Mouse (Mus musculus) frontal cortex, postnatal 14 days (tissue): ENCODE results near the gene Farp1.
"Not testable (repeated sequence)": the region's sequence is repeated elsewhere in the genome, so short reads cannot be mapped to it uniquely, and the experiment has no call there.

Experiments
- DNase-seq, 2 experiments: peaks; one replicate each; pipeline ENCODE4 v3.0.0; 2022; ENCODE audit warnings: low spot score in 2 of 2

Farp1 gene

DNA sequence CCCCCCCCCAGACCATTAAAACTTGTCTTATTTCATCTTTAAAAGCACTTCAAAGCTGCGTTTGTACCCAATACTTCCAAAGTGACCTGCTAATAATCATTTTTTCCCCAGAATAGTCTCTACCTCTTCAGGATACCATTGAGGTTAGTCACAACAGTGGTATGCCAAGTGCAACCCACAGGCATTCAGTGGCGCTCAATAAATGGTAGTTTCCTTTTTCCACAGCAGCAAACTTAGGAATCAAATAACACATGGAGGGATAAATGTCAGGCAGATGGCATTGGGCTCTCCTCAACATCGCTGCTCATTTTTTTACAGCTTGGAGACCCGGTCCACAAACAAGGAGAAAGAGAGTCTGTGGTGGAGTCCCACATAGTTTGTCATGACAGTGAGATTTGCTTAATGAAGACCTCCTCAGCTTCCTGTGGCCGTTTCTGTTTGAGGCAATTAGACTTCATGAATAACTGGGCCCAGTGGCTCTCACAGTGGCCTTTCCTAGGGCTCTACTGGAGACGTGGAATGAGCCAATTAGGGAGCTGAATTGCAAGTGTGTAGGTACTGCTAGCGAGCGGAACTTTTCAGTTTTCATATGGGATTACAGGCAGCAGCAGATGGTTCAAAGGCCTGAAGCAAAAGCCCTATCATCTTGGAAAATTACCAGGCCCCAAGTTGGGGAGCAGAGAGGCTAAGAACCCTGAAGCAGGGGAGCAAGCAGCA is 148.6 kb downstream of the Farp1 start:
- no peak for DNase-seq

DNA sequence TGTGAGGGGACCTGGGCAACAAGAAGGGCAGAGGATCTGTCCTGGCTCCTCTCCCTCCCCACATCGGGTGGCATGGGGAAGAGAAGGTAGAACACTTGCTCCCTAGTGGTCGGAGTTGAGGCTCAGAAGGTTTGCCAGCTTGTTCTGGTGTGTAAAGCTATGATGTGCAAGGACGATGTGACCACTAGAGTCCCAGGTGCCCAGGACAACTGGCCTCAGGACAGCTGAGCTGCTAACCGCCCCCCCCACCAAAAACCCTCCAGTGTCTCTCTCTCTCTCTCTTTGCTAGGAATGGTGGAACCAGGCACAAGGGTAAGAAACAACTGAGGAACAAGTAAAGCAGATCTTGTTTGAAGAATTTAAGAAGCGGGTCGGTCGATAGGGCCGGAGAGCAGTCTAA is 149.4 kb downstream of the Farp1 start:
- DNase-seq = no peak

DNA sequence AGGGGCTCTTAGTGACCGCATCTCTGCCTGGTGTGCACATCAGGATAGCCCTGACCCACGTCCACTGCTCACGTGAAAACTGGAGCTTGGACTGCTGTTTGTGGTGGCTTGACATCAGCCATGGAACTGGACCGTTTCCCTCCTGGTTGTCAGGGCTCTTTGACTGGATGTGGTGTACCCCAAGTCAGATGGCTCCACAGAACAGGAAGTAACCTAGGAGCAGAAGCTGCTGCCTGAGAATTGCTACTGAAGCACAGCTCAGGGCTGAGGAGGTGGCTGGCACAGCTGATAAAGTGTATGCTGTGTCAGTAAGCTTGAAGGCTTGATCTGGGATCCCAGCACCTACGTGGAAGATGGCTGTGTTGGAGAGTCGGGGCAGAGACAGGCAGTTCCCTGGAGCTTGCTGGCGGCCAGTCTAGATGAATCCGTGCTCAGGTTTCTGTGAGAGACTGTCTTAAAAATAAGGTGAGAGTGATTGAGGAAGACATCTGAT is 151.4 kb downstream of the Farp1 start:
- DNase-seq = no peak

DNA sequence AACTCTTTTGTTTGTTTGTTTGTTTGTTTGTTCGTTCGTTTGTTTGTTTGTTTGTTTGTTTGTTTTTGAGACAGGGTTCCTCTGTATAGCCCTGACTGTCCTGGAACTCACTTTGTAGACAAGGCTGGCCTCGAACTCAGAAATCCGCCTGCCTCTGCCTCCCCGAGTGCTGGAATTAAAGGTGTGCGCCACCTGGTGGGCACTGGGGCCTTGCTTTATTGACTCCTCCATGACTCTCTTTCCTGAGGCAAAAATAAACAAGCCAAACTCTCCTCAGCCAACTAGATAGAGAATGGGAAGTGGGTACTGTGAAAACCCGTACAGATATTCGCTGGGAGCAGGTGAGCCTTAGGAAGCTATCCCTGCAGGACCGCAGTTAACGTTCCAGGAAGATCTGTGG is 154.8 kb downstream of the Farp1 start:
- not testable (repeated sequence) for DNase-seq

DNA sequence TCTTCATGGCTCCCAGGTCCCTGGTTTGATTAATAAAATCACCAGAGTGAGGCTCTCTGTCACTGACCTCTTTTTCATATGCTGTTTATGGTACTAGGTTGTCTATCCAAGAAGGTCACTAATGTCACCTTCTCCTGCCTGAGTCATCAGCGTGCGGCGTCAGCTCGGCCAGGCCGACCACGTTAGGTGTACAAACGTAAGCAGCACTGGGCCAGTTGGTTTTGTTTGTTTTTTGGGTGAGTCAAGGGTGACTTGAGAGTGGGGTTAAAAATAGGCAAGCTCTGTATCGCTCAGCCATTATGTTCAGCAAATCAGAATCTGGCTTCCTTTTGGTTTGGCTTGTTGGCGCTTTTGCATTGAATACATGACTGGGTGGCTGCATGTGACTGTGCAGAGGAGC is 155.4 kb downstream of the Farp1 start:
- no peak for DNase-seq

DNA sequence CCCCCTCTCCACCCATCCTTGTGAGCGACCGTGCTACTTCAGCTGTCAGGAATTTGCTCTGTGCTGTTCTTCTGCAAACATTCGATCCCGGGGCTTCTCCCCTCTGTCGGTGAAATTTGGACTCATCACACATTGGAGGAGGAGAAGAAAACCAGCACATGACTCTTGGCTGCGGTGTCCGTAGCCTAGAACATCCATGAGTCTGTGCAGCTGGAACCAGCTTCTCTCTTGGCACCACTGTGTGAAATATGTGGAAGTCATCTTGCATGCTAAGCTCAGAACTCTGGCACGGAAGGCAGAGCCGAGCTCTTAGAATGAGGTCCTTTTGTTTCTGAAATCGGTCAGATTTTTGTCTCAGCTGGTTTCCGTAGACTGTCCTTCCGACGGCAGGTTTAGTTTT is 156.7 kb downstream of the Farp1 start:
- DNase-seq = no peak

DNA sequence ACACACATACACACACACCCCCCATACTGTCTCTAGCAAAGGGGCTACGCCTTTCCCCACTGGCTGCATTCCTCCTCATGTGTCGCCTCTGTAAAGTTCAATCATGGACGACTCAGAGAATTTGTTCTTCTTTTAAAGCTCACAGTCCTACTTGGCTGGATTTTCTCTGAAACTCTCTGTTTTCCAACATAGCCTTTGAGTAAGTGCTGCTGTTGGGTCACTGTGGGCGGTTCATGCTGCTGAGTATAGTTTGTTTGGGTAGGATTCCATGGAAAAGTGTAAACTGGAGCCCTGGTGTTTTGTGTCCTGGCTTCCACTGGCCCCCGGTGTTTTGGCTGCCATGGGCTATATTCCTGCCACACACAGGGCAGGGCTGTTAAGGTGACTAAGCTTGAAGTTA is 157.4 kb downstream of the Farp1 start:
- no peak for DNase-seq

DNA sequence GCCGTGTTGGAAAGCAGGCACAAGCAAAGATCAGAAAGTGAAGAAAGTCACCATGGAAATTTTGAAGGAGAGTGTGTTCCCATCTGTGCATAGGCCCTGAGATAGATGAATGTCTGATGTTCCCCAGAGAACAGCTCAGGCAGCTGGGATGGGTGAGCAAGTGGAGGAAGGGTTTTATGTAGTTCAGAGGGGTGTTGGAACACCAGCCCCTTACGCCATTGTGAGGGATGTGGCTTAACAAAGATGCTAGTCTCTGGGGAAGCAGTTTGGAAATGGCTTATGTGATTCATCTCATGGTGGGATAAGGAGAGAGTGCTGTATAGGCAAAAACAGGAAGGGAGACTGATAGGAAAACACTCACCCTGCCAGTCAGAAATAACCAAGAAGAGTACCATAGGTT is 159.0 kb downstream of the Farp1 start:
- no peak for DNase-seq

DNA sequence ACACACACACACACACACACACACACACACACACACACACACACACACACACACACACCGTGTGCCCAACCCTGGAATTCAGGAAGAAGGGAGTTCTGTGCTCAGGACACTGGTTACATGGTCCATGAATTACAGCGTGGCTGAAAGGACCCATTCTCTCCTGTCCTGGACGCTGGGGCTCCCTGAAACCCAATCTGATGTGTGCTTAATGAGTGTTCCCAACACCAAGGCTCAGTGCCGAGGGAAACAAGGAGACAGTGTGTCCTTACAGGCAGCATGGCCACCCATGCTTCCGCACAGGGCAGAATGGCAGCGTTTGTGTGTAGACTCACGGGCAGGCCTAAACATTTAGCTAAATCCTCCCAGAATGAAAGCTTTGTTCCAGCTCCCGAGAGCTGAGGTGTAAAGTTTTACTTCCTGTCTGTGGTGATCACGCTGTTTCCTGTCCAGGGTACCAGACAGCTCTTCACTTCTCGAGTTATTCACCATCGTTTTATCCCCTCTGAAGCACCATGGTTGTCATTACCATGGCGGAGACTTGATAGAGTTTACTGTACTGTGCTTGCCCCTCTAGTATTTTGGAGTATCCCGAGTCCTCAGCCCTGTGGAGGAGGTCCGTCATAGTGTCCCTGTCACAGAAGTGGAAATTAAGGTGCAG is 164.0 kb downstream of the Farp1 start:
- DNase-seq = peak in 1 of 2 experiments; percentile 67

DNA sequence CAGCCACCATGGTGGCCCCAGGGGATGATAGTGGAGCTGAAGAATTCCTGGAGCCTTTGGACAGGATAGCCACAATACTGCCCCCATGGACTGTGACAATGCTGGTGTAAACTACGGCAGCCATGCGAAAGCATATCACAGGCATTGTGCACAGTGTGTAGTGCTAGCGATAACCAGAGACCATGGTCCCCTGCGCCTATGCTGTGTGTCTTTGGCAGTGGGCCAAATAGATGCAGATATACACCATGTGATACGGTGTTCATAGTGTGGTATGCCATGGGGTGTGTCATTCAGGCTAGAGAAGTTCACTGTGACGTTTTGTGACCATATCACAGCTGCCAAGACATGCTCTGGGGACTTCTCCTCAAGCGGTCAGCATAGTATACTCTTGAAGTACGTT is 164.8 kb downstream of the Farp1 start:
- no peak for DNase-seq

DNA sequence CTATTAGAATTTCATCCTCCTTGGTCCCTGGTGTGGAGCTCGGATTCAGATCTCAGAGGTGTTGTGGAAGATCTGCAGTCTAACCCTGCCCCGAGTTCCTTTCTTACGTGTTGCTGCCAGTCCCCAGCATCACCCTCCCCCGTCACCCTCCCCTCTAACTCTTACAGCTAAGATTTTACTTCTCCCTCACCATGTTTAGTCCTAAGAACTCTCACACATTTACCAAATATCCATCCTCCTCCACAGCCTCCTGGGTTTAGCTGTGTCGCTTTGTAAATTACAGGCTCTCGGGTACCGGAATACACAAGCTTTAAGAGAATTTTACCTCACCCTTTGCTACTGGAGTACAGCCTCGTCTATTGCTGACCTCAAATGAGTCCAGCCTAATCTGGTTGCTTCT is 165.4 kb downstream of the Farp1 start:
- DNase-seq = no peak

DNA sequence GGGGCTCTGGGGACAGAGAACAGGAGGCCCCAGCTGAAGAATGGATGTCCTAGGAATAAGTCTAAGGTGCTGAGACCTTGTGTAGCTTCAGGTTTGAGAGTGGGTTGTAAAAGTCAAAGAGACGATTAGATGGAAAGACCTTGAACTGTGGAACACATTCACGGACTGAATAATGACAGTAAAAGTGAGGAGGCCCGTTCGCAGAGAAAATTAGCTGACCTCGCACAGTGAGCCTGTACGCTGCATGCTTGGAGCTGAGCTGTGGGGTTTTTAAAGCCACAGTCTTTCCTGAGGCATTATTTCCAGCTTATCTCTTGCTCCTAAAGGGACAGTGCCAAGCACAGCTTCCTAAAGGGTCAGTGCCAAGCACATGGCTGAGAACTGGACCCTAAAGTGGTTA is 166.2 kb downstream of the Farp1 start:
- DNase-seq = no peak

DNA sequence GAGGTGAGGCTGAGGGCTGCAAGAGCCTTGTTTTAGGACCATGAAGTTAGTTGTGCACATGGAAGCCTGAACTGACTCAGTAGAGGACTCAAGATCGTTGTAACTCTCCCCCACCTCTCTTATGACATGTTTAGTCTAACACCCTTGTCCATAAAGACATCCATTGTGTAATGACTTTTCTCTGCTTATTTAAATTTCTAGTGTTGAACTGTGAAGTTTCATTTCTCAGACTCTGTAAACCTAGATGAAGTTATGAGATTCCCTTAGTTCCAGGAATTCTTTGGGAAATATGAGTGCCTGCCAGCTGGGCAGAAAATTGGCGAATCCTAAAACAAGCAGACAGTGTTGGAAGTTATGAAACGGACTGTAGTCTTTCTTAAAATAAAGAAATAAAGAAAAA is 170.5 kb downstream of the Farp1 start:
- DNase-seq = no peak

DNA sequence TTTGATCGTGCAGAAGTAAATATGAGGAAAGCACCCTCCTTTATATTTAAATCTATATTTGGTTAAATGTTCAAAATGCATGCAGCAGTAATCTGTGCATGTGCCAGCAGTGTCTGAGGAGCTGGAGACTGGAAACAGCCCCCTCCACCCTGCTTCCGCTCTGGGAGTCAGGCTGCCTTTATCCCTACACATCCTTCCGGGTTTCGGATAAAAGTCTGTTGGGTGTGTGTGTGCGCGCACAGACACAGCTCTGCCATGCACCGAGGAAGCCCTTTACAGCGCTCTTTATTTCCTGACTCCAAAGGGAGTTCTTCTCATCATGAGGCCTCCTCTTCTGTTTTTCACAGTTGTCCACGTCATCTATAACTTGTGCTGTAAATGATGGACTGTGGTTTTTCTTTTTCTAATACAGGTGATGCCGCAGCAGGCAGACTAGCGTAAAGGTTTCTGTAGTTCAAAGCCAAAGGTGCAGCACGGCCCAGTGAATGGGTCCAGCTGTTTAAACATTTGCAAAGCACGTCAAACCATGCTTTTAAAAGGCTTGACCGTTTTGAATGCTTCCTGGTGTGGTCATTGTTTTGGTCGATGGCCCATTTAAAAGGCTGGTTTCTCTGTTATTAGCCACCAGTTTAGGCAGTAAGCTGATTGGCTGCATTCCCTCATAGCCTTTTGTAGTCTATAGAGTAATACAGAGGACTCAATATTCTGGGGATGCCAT is 172.6 kb downstream of the Farp1 start:
- DNase-seq = no peak

DNA sequence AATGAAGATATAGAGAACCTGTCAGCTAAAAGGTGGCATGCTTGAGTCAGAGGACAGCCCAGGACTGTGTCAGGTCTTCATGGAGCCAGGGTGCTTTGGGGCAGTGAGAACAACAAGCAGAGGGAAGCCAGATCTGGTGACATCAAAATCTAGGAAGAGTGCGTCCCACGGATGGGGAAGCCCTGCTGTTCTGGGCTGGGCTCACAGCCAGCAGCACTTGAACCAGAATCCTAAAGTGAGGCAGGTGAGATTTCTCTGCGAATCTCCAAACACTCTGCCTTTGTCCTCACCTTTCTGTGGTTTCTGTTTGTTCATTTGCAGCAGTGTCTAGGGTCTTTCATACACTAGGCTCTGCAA is 173.1 kb downstream of the Farp1 start:
- no peak for DNase-seq

DNA sequence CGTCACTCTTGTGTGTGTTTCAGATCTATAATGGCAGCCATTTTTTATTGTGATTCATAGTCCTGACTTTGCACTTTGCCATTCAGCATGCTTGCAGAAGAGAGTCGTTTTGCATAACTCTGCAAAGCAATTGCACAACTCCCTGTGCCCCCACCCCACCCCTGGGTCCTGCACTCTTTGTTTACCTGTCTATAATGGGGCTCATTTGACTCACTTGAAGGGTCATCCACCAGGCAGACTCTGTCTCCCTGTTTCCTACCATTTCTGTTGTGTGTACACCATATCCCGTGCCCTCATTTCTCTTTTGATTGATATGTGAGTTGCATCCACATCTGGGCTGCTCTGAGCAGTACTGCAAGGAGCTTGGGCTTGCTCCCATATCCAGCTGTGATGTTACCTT is 175.3 kb downstream of the Farp1 start:
- no peak for DNase-seq

DNA sequence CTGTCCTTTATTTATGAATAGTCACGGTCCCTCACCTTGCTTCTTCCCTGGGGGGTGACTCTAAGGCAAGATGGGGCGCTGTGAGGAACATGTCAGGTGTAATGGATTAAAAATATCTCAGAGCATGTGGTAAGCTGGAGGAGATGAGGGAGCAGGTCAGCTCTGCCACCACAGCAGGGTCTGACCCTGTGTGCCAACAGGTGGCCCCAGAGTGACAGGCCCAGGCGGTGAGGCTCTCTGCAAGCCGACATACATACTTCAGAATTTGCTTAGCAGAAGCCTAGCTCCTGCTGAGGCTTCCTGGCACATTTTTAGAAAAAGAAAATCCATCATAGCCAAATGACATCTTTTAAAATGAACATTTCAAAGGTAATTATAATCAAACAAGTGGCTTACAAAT is 178.7 kb downstream of the Farp1 start:
- no peak for DNase-seq

DNA sequence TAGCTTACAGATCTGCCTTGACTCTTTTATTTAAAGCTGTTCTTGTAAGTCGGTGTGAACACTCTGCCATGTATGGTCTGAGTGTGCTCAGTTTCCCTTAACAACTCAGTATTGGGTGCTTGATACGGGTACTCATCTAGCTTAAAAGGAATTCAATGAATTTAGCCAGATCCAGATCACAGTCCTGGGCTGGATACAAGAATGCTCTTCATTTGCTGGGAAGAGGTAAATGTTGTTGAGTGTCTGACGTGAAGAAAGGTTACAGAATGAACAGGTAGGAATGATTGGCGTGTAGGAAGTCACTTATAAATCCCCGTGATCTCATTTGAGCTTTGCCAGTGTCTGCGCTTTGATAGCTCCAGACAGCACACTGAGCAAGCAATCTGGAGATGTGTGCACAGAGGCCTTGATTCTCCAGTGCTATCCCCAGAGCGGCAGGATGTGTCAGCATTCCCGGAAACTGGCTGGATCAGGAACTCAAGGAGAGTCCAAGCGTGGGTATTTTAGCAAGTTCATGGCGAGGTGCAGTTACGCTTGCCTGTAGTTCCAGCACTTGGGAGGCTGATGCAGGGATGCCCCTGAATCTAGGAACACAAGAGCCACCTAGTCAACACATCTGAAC is 179.7 kb downstream of the Farp1 start:
- DNase-seq = no peak

DNA sequence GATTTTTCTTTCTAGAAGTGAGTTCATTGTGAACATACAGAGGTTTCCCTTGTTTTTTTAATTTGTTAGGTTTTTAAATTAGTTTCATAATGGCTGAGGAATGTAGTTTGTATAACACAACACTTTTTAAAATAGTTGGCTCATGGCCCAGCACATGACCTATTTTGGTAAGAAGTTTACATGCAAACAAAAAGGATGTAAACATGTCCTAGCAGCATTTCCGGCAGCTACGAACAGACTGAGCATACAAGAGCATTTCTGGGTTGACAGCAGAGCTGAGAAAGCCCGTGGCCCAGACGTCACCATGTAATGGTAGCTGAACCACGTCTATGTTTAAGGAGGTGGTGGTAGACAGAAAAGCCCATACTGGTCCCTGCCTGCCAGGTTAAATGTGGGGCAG is 180.8 kb downstream of the Farp1 start:
- no peak for DNase-seq

DNA sequence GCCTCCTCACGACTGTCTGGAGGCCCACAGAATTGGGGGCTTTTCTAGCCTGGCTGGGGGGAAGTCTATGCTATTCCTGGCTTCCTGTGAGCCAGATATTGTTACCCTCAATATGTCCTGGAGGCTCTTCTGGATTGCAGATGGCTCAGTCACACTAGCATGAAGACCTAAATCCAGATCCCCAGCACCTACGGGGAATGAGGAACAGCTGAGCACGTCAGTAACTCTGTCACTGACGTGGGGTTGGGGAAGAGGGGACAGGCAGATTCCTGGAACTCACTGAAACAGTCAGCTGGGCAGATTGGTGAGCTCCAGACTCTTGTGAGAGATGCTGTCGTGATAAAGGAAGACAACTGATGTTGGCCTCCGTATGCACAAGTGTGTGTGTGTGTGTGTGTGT is 181.7 kb downstream of the Farp1 start:
- no peak for DNase-seq

DNA sequence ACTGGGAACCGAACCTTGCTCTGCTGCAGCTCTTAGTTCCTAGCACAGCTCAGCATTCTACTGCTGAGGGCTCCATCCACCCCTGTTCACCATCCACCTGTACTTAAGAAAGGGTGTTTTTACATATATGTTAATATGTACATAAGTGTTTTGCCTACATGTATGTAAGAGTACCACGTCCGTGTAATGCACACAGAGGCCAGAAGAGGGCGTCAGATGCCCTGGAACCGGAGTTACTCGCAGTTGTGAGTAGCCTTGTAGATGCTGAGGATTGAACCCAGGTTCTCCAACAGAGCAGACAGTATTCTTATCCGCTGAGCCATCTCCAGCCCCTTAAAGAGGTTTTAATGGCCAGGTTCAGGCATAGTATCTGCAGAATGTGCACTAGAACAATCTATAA is 183.6 kb downstream of the Farp1 start:
- DNase-seq = no peak

DNA sequence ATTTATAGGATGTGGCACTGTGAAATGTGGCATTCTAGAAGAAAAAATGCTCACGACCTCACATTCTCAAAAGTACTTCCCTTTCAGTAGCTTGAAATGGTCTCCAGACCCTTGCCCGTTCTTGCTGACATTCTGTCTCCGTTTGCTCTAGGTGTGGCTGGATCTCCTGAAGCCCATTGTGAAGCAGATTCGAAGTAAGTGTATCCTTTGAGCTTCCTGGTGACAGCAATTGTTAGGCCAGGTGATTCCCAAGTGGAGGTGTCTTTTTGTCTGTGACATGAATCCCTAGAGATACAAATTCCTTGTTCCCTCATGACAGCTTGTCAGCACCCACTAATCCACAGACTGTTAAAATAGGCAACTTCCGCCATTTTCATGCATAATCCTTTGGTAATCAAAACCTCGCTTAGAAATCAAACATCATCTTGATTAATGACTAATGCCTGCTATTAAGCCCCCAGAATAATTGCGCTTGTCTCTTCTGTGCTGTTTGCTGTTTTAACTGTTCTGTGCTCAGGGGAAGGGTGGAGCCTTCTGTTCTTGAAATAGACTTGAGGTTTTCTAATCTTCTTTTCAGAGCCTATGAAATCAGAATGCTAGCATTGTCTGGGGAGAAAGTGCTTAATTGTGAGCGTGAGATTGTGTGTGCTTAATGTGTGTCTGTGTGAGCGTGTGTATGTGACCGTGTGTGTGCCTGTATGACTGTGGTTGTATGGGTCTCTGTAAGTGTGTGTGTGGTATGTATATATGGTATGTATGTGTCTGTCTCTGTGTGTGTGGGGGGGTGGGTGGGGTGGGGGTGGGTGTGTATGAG is 184.4 kb downstream of the Farp1 start:
- no peak for DNase-seq
